Mouse (Mus musculus) stomach, embryonic 15.5 days (tissue): Measurements from ENCODE around the gene Igf2bp2. TPM values are rescaled to one million over a fixed set of nuclear protein-coding genes. Genes with fewer than 3 reads are reported as not detected.
A peak's percentile ranks its signal among the peaks of the same experiment; 100 is the strongest.

Source experiments
- ATAC-seq: fragments of 200-750 bp; cut with Nextera tagmentation; 2 replicates; pipeline ENCODE4 v1.8.0; 2017; ENCODE audit warnings: low read depth, moderate number of reproducible peaks, moderate TSS enrichment; ENCODE audit not compliant: insufficient read depth, low FRiP score
- H3K27ac ChIP-seq: fragments of 300-500 bp; sonication (generic); 2 replicates; pipeline ENCODE4 v1.5.1; 2015; ENCODE audit warnings: mild to moderate bottlenecking, inconsistent platforms
- H3K27me3 ChIP-seq: fragments of 300-500 bp; sonication (generic); replicated peaks from 2 replicates; pipeline ENCODE4 v1.6.1; 2015; ENCODE audit warnings: inconsistent platforms
- H3K36me3 ChIP-seq: fragments of 300-500 bp; sonication (generic); 2 replicates; pipeline ENCODE4 v1.6.1; 2015; ENCODE audit warnings: inconsistent platforms
- H3K4me1 ChIP-seq: fragments of 300-500 bp; sonication (generic); 2 replicates; pipeline ENCODE4 v1.6.1; 2015; ENCODE audit warnings: inconsistent platforms
- H3K4me2 ChIP-seq: fragments of 300-500 bp; sonication (generic); 2 replicates; pipeline ENCODE4 v1.6.1; 2015; ENCODE audit warnings: mild to moderate bottlenecking, inconsistent platforms
- H3K4me3 ChIP-seq: fragments of 300-500 bp; sonication (generic); replicated peaks from 2 replicates; pipeline ENCODE4 v1.5.1; 2015; ENCODE audit warnings: inconsistent platforms
- H3K9ac ChIP-seq: fragments of 300-500 bp; sonication (generic); 2 replicates; pipeline ENCODE4 v1.6.1; 2015; ENCODE audit warnings: inconsistent platforms
- H3K9me3 ChIP-seq: fragments of 300-500 bp; sonication (generic); 2 replicates; pipeline ENCODE4 v1.6.1; 2016; ENCODE audit warnings: inconsistent platforms
- WGBS: fragments of 180-500 bp; shearing (Covaris S2); methylation state at CpG from one replicate; pipeline ENCODE4 v1.1.7; 2015; 5-methylcytosine and 5-hydroxymethylcytosine counted together
- polyA plus RNA-seq: library from polyadenylated mRNA; unstranded; fragments of >200 nt; fragmentation: Nextera tagmentation; extraction: Ambion mirVana; gene quantifications from 2 replicates; pipeline ENCODE4 v1.2.1, GENCODE M21; 2015

Igf2bp2 gene
- polyA plus RNA-seq, 1 experiment from 2014 or later: 101 TPM

DNA sequence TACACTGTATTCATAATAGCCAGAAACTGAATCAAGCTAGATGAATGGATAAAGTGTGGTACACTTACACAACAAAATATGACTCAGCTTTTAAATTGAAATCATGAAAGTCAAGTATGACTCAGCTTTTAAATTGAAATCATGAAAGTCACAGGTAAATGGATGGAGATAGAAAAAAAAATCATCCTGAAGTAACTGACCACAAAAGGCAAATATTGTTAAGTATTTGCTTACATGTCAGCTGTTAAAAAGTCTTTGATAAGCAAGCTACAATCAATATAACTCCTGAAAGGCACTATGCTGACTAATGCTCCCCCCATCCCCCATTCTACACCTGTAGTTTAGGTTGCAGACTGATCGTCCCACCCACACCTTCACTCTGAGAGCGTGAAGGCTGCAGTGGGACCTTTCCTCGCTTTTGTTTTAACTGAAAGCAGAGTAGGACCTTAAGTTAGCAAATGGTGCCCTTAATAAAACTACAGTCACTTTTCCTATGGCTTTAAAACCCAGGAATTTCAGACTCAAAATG, 71.8 kb downstream of the Igf2bp2 start:
- 66% methylated on average over 3 of the region's 3 CpGs for WGBS
- H3K9ac ChIP-seq: no peak overlapping the region

DNA sequence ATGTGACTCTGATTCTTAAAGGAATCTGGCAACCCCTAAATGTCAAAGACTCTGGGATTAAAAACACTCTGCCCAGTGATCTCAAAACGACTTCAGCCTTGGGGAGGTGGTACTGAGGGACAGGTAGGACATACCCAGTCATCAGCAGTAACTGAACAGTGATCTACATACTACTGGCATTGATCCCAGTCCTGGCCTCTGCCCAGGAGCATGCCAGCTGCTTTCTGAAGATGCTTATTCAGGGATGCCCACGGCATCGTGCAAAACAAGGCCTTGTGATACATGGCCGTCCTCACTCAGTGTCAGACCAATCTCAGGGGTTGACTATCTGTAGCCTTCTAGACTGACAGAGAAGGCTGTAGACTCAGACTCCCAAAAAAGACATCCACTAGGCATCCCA, 77.7 kb downstream of the Igf2bp2 start:
- Histone ChIP-seq H3K4me1 (no peaks in the 10 kb centered on the region), H3K4me3 (no peak overlapping the region), H3K27ac (no peak overlapping the region), H3K36me3 (peaks cover 29% of the 10 kb centered on the region), H3K4me2 (no peak overlapping the region), H3K9me3 (no peaks in the 10 kb centered on the region), H3K9ac (no peak overlapping the region), H3K27me3 (no peaks in the 10 kb centered on the region)
- 92% methylated on average over 4 of the region's 4 CpGs for WGBS
- ATAC-seq: no peak

More for the DNA sequence above, 71.8 kb downstream of the Igf2bp2 start:
- H3K4me3 ChIP-seq: no peak overlapping the region
- H3K9me3 ChIP-seq: no peaks in the 10 kb centered on the region
- H3K4me2 ChIP-seq: no peak overlapping the region
- H3K36me3 ChIP-seq: peaks cover 11% of the 10 kb centered on the region
- H3K27ac ChIP-seq: no peak overlapping the region
- H3K4me1 ChIP-seq: no peaks in the 10 kb centered on the region
- H3K27me3 ChIP-seq: no peaks in the 10 kb centered on the region
- no peak for ATAC-seq

DNA sequence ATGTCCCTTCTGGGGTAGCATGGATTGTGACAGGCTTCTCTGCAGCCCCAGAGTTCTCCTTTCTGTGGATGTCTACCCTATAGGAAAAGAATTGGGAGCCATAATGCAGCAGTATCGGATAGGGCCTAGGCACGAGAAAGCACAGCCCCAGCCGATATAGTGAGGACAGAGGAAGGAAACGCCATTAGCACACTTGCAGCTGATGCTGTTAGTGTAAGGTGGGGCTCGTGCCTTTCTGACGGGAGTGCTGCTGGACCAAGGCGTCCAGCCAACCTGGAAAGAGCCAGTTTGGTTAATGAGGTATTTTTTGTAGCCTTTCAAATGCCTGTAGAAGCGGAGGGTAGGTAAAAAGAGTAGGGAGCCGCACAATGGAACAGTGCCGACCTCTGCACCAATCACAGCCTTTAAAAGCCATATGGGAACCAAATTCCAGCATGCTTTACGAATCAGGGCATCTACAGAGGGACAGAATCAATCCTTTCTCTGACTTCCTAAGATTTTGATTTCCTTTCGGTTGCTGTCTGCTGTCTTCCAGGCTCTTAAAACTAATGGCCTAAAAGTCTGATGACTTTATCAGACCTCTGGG, 82.9 kb downstream of the Igf2bp2 start:
- Histone ChIP-seq H3K27ac (no peak overlapping the region), H3K4me1 (no peaks in the 10 kb centered on the region), H3K9me3 (no peaks in the 10 kb centered on the region), H3K9ac (no peak overlapping the region), H3K4me3 (no peak overlapping the region), H3K36me3 (peaks cover 34% of the 10 kb centered on the region), H3K4me2 (no peak overlapping the region), H3K27me3 (no peaks in the 10 kb centered on the region)
- no peak for ATAC-seq
- 81% methylated on average over 12 of the region's 12 CpGs for WGBS

DNA sequence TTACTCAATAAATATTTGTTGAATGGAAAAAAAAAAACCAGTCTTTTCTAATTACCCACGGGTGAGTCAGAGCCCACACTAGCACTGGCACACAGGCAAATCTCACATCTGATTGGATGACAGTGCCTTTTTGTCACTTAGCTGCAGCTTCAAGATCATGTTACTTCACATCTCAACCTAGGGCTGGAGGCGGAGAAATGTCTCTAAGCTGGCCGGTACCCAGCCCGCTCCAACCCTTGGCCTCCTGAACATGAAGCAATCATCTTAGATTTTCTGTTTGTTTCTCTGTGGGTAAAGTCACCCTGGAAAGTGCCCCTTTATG, 86.5 kb downstream of the Igf2bp2 start:
- ATAC-seq: 0 out of 2 replicates have a peak, but pooled peaks have one; percentile 37
- Histone ChIP-seq H3K9ac (no peak overlapping the region), H3K9me3 (no peaks in the 10 kb centered on the region), H3K4me2 (no peak overlapping the region), H3K4me1 (no peaks in the 10 kb centered on the region), H3K4me3 (no peak overlapping the region), H3K27ac (no peak overlapping the region), H3K36me3 (peaks cover 44% of the 10 kb centered on the region), H3K27me3 (no peaks in the 10 kb centered on the region)
- 45% methylated on average over 4 of the region's 4 CpGs for WGBS

DNA sequence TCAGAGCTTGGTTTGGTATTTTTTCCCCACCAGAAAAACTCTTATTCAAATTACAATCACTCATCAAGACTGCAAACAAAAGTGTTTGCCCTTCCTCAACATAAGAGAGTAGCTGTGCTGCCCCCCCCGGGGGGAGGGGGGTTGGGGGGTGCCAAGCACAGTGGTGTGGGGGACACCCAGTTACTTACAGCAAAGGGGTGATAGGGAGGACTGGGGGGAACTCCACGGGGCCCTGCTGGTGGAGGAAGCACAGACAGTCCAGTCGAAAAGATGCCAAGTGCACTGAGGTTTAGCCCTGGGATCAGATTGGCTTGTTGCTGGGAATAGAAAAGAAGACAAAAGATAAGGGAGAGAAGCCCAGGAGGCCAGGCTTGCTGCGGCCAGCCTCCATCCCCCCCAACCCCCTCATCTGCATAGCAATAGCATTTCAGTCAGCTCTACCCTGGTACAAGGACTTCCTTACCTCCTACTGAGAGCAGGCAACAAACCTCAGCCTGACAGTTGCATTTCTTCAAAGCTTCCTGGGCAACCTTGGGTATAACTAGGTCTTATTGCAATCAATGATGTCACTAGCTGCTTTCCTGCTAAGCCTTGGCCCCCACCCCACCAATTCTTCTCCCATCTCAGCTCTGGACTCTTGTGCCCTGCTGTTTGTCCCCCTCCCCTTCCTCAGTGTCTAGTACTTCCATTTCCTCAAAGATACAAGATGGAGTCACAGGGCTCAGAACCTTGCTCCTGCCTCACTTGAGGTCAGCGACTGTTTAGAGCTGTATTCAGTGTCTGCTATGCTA, 87.1 kb downstream of the Igf2bp2 start:
- no peak overlapping the region for H3K27ac ChIP-seq
- H3K4me1 ChIP-seq: no peaks in the 10 kb centered on the region
- no peaks in the 10 kb centered on the region for H3K27me3 ChIP-seq
- H3K4me2 ChIP-seq: no peak overlapping the region
- WGBS: 38% methylated on average over 5 of the region's 5 CpGs
- H3K9me3 ChIP-seq: no peaks in the 10 kb centered on the region
- H3K9ac ChIP-seq: no peak overlapping the region
- no peak for ATAC-seq
- H3K4me3 ChIP-seq: no peak overlapping the region
- peaks cover 45% of the 10 kb centered on the region for H3K36me3 ChIP-seq

DNA sequence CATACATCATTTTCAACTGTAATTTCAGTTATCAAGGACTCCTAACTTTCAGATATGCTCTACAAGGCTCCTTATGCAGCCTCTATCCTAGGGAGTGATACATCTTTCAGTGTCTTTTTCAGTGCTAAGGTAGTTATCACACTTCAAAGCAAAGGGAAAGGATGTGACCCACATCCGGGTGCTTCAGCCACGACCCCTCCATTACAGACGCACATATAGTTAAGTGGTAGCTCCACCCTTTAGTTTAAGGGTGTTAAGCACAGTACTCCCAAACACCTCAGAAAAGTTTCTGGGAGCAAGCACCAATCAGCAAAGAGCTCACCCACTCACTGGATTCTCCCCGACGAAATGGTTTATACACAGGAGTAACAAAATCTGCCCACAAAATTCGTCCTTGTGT, 88.0 kb downstream of the Igf2bp2 start:
- H3K4me1 ChIP-seq: no peaks in the 10 kb centered on the region
- H3K9me3 ChIP-seq: no peaks in the 10 kb centered on the region
- H3K4me2 ChIP-seq: no peak overlapping the region
- H3K9ac ChIP-seq: no peak overlapping the region
- 72% methylated on average over 6 of the region's 6 CpGs for WGBS
- H3K27ac ChIP-seq: no peak overlapping the region
- peaks cover 42% of the 10 kb centered on the region for H3K36me3 ChIP-seq
- no peak overlapping the region for H3K4me3 ChIP-seq
- no peak for ATAC-seq
- H3K27me3 ChIP-seq: no peaks in the 10 kb centered on the region

DNA sequence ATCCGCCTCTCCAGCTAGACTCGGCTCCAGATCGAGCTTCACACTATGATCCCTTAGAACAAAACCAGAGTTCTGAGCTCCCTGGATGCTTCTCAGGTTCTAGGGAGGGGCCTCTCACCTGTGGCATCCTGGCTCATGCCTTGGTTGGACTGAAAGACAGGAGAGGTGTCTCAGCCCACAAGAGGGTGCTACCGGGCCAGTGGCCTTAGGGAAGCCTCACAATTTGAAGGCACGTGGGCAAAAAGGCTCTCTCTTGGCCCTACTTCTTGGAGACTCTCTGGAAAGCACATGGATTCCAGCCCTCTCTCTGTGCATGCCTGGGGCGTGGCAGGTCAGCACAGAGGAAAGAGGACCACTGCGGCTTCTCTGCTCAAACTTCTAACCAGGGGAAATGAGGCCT, 91.7 kb downstream of the Igf2bp2 start:
- H3K4me2 ChIP-seq: no peak overlapping the region
- H3K36me3 ChIP-seq: peaks cover 64% of the 10 kb centered on the region
- H3K4me3 ChIP-seq: no peak overlapping the region
- ATAC-seq: no peak
- H3K27ac ChIP-seq: no peak overlapping the region
- no peak overlapping the region for H3K9ac ChIP-seq
- H3K27me3 ChIP-seq: no peaks in the 10 kb centered on the region
- no peaks in the 10 kb centered on the region for H3K4me1 ChIP-seq
- H3K9me3 ChIP-seq: no peaks in the 10 kb centered on the region
- 80% methylated on average over 7 of the region's 7 CpGs for WGBS

DNA sequence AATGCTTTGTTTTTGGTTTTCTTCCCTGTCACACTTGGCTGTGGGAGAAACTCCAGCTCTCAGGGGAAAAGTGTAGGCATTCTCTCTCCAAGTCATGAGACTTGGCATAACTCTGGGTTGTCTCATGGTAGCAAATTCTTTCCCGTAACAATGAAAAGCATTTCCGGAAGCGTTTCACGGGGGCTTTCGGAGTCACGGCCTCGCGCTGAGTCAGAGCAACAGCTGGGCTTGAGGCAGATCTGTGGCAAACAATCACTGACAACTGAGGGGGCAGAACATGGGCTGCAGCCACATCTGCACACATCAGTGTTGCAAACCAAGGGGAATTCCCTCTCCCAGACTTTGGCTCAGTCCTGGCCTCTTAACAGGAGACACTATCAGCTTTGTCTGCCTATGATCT, 95.7 kb downstream of the Igf2bp2 start:
- Histone ChIP-seq H3K27ac (no peak overlapping the region), H3K4me2 (no peak overlapping the region), H3K9me3 (no peaks in the 10 kb centered on the region), H3K36me3 (peaks cover 79% of the 10 kb centered on the region), H3K4me1 (no peaks in the 10 kb centered on the region), H3K27me3 (no peaks in the 10 kb centered on the region), H3K4me3 (no peak overlapping the region), H3K9ac (no peak overlapping the region)
- WGBS: 81% methylated on average over 8 of the region's 8 CpGs
- no peak for ATAC-seq

DNA sequence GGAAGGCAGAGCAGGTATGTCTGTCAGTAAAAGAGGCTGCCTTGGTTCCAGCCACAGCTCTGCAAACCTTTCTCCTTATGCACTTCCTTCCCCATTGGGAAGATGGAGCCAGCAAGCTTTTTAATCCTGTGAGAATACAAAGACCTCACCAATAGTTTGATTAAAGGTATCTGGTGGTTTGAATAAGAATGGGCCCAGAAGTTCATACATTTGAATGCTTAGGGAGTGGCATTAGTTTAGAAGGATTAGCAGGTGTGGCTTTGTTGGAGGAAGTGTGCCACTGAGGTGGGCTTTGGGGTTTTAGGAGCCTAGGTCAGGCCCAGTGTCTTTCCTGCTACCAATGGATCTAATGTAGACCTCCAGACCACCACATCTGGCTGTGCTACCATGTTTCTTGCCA, 97.6 kb downstream of the Igf2bp2 start:
- no peak for ATAC-seq
- no peak overlapping the region for H3K4me2 ChIP-seq
- H3K9me3 ChIP-seq: no peaks in the 10 kb centered on the region
- no peaks in the 10 kb centered on the region for H3K4me1 ChIP-seq
- H3K27ac ChIP-seq: no peak overlapping the region
- no peaks in the 10 kb centered on the region for H3K27me3 ChIP-seq
- H3K36me3 ChIP-seq: peaks cover 84% of the 10 kb centered on the region
- no peak overlapping the region for H3K4me3 ChIP-seq
- no peak overlapping the region for H3K9ac ChIP-seq

DNA sequence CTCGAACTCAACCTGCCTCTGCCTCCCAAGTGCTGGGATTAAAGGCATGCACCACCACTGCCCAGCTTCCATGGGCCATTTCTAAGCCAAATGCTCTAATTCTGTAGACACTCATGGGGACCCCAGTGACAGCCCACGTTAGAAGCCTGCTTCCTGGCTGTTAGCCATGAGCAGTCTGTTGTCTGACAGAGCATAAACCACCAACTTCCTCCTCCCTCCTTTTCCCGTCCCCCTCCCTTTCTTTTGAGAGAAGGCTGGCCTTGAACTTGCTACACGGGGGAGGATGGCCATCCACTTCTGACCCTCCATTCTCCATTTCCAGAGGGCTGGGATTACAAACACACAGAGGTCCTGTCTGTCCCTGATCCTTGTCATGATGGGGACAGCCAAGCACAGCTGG, 100.8 kb downstream of the Igf2bp2 start:
- H3K27ac ChIP-seq: no peak overlapping the region
- no peak overlapping the region for H3K9ac ChIP-seq
- no peaks in the 10 kb centered on the region for H3K4me1 ChIP-seq
- WGBS: 60% methylated on average over 4 of the region's 4 CpGs
- H3K4me3 ChIP-seq: no peak overlapping the region
- H3K36me3 ChIP-seq: peaks cover 66% of the 10 kb centered on the region
- H3K9me3 ChIP-seq: no peaks in the 10 kb centered on the region
- no peak overlapping the region for H3K4me2 ChIP-seq
- H3K27me3 ChIP-seq: no peaks in the 10 kb centered on the region
- 0 out of 2 replicates have a peak, but pooled peaks have one; percentile 24 for ATAC-seq

DNA sequence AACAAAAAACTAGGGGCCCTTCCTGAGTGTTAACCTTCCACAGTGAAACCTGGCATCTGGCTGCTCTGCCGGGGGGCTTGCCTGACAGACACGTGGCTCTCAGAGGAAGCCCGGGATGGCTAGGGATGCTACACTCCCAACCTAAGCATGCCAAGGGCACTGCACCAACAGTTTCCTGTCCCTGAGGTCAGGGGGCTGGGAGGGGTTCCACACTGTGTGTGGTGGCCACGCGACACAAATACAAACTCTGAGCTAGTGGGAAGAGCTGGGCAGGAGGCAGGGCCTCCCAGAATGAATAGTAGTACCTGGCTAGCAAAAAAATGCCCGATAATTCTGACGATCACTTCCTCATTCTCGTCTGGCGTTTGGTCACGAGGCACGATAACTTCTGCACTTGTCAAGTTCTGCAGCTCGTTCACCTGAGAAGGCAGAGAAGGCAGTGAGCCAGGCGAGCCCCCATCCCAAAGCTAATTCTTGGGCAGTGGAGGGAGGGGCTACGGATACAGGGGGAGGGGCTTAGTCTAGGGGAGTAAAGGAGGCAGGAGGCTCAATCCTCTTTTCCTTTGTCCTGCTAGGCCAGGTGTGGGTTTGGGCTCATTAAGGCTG, 101.4 kb downstream of the Igf2bp2 start:
- H3K36me3 ChIP-seq: peaks cover 61% of the 10 kb centered on the region

DNA sequence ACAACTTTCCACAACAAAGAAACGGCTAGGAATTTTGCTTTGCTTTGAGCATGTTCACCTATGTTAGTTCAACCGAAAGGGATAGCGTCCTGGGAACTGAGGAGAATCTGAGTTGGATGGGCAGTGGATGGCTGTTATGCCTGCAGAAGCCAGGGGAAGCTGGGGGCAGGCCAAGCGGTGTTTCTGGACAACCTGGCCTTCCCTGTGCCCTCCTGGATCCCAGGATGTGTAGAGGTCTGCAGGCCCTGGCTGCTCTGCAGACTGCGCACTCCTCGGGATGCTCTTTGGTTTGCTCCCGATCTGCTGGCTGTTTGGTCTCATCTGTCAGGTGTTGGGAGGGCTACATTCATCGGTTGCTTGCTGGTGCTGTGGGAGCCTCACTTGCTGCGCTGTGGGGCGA, 102.7 kb downstream of the Igf2bp2 start:
- Histone ChIP-seq H3K27me3 (no peaks in the 10 kb centered on the region), H3K4me2 (no peak overlapping the region), H3K27ac (no peak overlapping the region), H3K4me1 (no peaks in the 10 kb centered on the region), H3K9ac (no peak overlapping the region), H3K36me3 (peaks cover 49% of the 10 kb centered on the region), H3K9me3 (no peaks in the 10 kb centered on the region), H3K4me3 (no peak overlapping the region)
- WGBS: 94% methylated on average over 10 of the region's 10 CpGs
- ATAC-seq: no peak

More for the DNA sequence above, 101.4 kb downstream of the Igf2bp2 start:
- no peak overlapping the region for H3K4me3 ChIP-seq
- H3K4me2 ChIP-seq: no peak overlapping the region
- no peak overlapping the region for H3K27ac ChIP-seq
- H3K9ac ChIP-seq: no peak overlapping the region
- WGBS: 76% methylated on average over 14 of the region's 14 CpGs
- H3K27me3 ChIP-seq: no peaks in the 10 kb centered on the region
- H3K9me3 ChIP-seq: no peaks in the 10 kb centered on the region
- ATAC-seq: no peak
- H3K4me1 ChIP-seq: no peaks in the 10 kb centered on the region
